Mouse (Mus musculus): ENCODE data around the gene Agrn.

DNA sequence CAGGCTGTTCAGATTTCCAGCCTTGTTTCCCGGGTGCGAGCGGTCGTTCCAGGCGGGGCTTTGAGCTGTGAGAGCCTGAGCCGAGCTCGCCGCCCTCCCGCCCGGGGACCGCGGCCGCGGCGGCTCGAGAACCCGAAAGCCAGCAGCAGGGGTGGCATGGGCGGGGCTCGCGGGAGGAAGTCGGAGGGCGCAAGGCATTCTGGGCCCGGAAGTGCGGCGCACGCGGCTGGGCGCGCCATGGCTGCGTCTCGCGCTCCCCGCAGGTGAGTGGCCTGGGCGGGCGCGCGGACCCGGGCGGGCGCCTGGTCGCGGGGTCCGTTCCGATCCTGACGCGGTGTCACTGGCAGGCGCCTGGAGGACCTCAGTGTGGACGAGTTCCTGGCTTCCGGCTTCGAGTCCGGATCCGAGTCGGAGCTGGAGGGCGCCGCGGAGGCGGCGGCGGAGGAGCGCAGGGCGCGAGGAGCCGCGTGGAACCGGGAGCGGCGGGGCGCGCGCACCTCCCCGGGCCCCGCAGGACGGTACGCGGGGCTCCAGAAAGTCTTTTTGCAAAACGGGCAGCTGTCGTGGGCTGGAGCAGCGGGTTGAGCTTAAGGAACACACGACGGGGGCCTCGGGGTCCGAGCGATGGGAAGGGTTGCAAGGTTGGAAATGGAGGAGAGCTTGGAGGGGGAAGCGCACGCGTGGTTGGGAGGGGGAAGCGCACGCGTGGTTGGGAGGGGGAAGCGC, 38.7 kb upstream of the Agrn start, which contains the start of gene Noc2l:
- no peak for TF ChIP-seq CTCF (IDR thresholded peaks at IDR 0.05; ENCODE audit: control insufficient read depth, insufficient read depth, insufficient replicate concordance, low read depth, low read length)
- peak; percentile 63 for TF ChIP-seq POLR2A (IDR thresholded peaks at IDR 0.05; ENCODE audit: control insufficient read depth, low read depth, low read length)
